Mouse (Mus musculus) thymus, postnatal 36 days (tissue): Measurements from ENCODE around the gene Vasn.

Source experiments
- DNase-seq, 2 experiments: peaks; one replicate each; pipeline ENCODE4 v3.0.0; 2022; ENCODE audit warnings: mixed read lengths in 2 of 2

Gene Vasn

GRCm38 (mm10) chr16:4607818-4608531 lies 31.8 kb upstream of the Vasn start:
- DNase-seq = peak; percentile 80 to 82

GRCm38 (mm10) chr16:4608532-4609059 lies 31.1 kb upstream of the Vasn start:
- DNase-seq = no peak

- no peak for DNase-seq
These were observed 28.5 kb upstream of the Vasn start for GRCm38 (mm10) chr16:4611193-4611592.

- no peak for DNase-seq
These were observed 28.1 kb upstream of the Vasn start for GRCm38 (mm10) chr16:4611676-4612075.

- DNase-seq = no peak
These were observed 26.0 kb upstream of the Vasn start for GRCm38 (mm10) chr16:4613736-4614135.

- no peak for DNase-seq
These were observed 25.1 kb upstream of the Vasn start for GRCm38 (mm10) chr16:4614639-4615038.

- DNase-seq = no peak
These were observed 24.4 kb upstream of the Vasn start for GRCm38 (mm10) chr16:4615297-4615696.

GRCm38 (mm10) chr16:4616829-4617228 lies 22.9 kb upstream of the Vasn start:
- no peak for DNase-seq

- no peak for DNase-seq
These were observed 15.7 kb upstream of the Vasn start for GRCm38 (mm10) chr16:4624074-4624473.

GRCm38 (mm10) chr16:4624481-4625110 lies 15.1 kb upstream of the Vasn start, which contains the start of gene Pam16:
TSS of gene Pam16 (minus strand) at chr16:4624988.
- DNase-seq = peak; percentile 87 to 90

- DNase-seq = no peak
These were observed 12.6 kb upstream of the Vasn start for GRCm38 (mm10) chr16:4627105-4627504.

GRCm38 (mm10) chr16:4628898-4629419 lies 10.8 kb upstream of the Vasn start:
- no peak for DNase-seq

- peak; percentile 77 to 79 for DNase-seq
These were observed 9.8 kb upstream of the Vasn start for GRCm38 (mm10) chr16:4629950-4630349.

- no peak for DNase-seq
These were observed 7.7 kb upstream of the Vasn start for GRCm38 (mm10) chr16:4632050-4632449.

GRCm38 (mm10) chr16:4633661-4634060 lies 6.1 kb upstream of the Vasn start:
- DNase-seq = no peak

- DNase-seq = no peak
These were observed 5.1 kb upstream of the Vasn start for GRCm38 (mm10) chr16:4634681-4635080.

GRCm38 (mm10) chr16:4635760-4636159 lies 4.0 kb upstream of the Vasn start:
- no peak for DNase-seq

GRCm38 (mm10) chr16:4638891-4639390 lies 800 bp upstream of the Vasn start:
- no peak for DNase-seq

- DNase-seq = no peak
These were observed 695 bp downstream of the Vasn start for GRCm38 (mm10) chr16:4640267-4641005.

- no peak for DNase-seq
These were observed 1.5 kb downstream of the Vasn start for GRCm38 (mm10) chr16:4641119-4641838.

GRCm38 (mm10) chr16:4642190-4642589 lies 2.4 kb downstream of the Vasn start:
- no peak for DNase-seq

GRCm38 (mm10) chr16:4642937-4643336 lies 3.2 kb downstream of the Vasn start:
- DNase-seq = no peak
